Mouse (Mus musculus) erythroblast, embryonic 14.5 days (primary cell): ENCODE data around the gene Sav1.

ENCODE experiments used
- GATA1 ChIP-seq: IDR thresholded peaks from 2 replicates; pipeline ENCODE4 v1.6.1; 2012; ENCODE audit warnings: low read length, inconsistent platforms, mixed read lengths
- TAL1 ChIP-seq: IDR thresholded peaks from 3 replicates; pipeline ENCODE4 v1.6.1; 2012; ENCODE audit warnings: low read length, inconsistent platforms, mixed read lengths

DNA sequence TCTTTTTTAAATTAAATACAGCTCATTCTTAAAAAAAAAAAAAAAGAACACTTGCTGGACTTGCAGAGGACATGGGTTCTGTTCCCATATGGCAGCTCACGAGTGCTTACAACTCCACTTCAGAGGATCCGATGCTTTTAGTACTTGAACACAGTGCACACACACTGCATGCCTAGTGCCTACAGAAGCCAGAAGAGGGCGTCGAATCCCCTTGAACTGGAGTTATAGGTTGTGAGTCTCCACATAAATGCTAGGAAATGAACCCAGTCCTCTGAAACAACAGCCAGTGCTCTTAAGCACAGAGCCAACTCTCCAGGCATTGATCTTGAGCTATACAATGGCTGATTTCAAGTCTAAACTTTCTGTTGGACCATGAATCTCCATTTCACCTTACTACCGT is 3.9 kb downstream of the Sav1 start:
- TF ChIP-seq TAL1 (no peak), GATA1 (no peak)
